In the genomic region with DNA sequence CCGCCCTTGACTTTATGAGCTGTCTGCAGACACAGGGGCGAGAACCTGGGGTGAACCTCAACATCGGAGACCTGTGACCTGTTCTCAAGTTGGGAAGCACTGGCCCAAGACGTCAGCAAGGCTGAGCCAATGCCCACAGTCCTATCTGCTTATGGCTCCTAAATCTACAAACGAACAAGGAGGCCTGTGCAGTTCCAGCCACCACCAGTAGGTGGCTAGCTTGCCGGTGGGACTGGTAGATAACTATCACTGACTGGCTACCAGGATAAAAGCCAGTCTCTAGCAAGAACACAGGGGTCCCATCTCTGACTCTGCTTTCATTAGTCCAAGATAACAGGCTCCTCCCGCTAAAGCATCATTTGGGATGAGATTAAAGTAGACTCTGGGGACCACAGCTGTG, we compare ENCODE assay signal across 8 mouse cellular contexts.
DNase-seq lines count a peak whose midpoint lies in the region; ATAC-seq and TF ChIP-seq lines count a peak whose summit lies in the region.

No protein-coding gene starts in this region.

- WGBS in liver, embryonic 14.5 days (ENCODE audit: insufficient replicate concordance), result 18% methylated on average over 7 of the region's 7 CpGs

- H3K27me3 ChIP-seq in liver, embryonic 14.5 days (ENCODE audit: control insufficient read depth, insufficient read depth, low read length), result no peaks in the 10 kb centered on the region

- no peak overlapping the region for H3K4me2 ChIP-seq in liver, embryonic 14.5 days (ENCODE audit: low read depth)

- no peaks in the 10 kb centered on the region for H3K36me3 ChIP-seq in liver, embryonic 14.5 days (replicated peaks; ENCODE audit: control insufficient read depth, insufficient read depth, low read depth)

- peak; percentile 90 for TF ChIP-seq CTCF in liver, embryonic 14.5 days (IDR thresholded peaks at IDR 0.05; ENCODE audit: low read depth)

- peak; percentile 27 to 60 for DNase-seq in urinary bladder, adult 18-20 months (ENCODE audit: low spot score in 2 of 2)
- no peak for DNase-seq in urinary bladder, postnatal 10 days (ENCODE audit: low spot score)
- peak; percentile 59 to 79 for DNase-seq in cerebellum, adult 18-20 months
- DNase-seq in frontal cortex, postnatal 10 days (ENCODE audit: low spot score in 2 of 2), result peak; percentile 52 to 70
- peak; percentile 63 to 90 for DNase-seq in kidney, postnatal 36 days
- peak; percentile 22 to 32 (median 22) for DNase-seq in liver, embryonic 14.5 days (ENCODE audit: low read depth in 3 of 3, low spot score in 3 of 3)
- DNase-seq in retina, adult 2 months (ENCODE audit: low read depth, low spot score), result peak; percentile 37
- peak; percentile 84 for DNase-seq in thymus, postnatal 14 days

- no peaks in the 10 kb centered on the region for H3K9me3 ChIP-seq in liver, embryonic 14.5 days (ENCODE audit: control insufficient read depth, low read length)

- no peaks in the 10 kb centered on the region for H3K4me1 ChIP-seq in liver, embryonic 14.5 days (replicated peaks; ENCODE audit: control insufficient read depth in 2 of 2, insufficient read depth in 2 of 2, low read length in 1 of 2)

- no peak overlapping the region for H3K9ac ChIP-seq in liver, embryonic 14.5 days (replicated peaks)

- H3K4me3 ChIP-seq in liver, embryonic 14.5 days (ENCODE audit: insufficient read depth in 1 of 2, low read depth in 2 of 2, low read length in 2 of 2), result no peak overlapping the region

- no peak for TF ChIP-seq EP300 in liver, embryonic 14.5 days (IDR thresholded peaks at IDR 0.05; ENCODE audit: low read depth)

- H3K27ac ChIP-seq in liver, embryonic 14.5 days, result no peak overlapping the region

- no peak for ATAC-seq in liver, embryonic 14.5 days (ENCODE audit: insufficient read depth)
